Mouse (Mus musculus) kidney, postnatal 36 days (tissue): ENCODE data around the gene Homez.
A peak's percentile ranks its signal among the peaks of the same experiment; 100 is the strongest.

Experiments used
- DNase-seq, 2 experiments: peaks; one replicate each; pipeline ENCODE4 v3.0.0; 2021 to 2022; ENCODE audit warnings: mixed read lengths in 2 of 2

Gene Homez

DNA sequence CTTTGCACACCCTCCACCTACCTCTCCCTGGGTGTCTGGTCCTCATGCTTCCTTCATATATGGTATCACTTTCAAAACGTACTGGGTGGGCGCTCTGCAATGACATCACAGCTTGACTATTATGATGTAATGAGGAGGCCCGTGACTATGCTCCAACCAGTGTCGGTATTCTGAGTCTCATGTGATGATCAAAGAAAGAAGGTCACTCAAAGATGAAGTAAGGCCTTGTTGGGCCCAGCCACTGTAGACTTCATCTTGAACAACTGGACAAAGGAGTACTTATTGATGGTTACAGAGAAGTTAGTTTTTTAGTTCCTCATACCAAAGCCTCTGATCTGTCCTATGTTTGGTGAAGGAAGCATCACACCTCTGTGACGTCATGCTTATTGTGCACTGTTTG is at the start of gene Homez:
Homez (minus strand) TSS at position 101 of the 400 bp plus-strand sequence.
- DNase-seq, result no peak

GRCm38 (mm10) chr14:54920076-54920685 is 49.4 kb upstream of the Homez start:
- DNase-seq, result no peak

DNA sequence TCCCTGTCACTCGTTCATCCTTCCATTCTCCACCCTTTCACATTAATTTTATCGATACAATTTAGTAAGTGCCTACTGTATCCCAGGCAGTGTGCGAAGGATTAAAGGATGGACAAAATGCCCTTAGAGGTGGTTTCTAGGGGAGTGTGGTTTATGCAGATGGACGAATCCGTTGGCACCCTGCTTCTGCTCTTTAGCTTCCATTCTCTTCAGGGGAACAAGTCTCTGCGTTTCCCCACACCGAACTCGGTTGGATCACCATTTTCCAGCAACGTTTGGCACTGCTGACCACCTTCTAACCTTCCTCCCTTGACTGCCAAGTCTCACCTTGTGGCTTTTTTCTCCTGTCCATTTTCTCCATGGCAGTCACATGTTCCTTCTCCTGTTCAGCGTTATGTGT is 42.6 kb upstream of the Homez start:
- no peak for DNase-seq

- peak; percentile 66 to 81 for DNase-seq
Measured at GRCm38 (mm10) chr14:54912886-54913285, 42.1 kb upstream of the Homez start, which contains the start of gene Slc22a17. Gene Slc22a17, minus strand, starts transcription at chr14:54913132.

DNA sequence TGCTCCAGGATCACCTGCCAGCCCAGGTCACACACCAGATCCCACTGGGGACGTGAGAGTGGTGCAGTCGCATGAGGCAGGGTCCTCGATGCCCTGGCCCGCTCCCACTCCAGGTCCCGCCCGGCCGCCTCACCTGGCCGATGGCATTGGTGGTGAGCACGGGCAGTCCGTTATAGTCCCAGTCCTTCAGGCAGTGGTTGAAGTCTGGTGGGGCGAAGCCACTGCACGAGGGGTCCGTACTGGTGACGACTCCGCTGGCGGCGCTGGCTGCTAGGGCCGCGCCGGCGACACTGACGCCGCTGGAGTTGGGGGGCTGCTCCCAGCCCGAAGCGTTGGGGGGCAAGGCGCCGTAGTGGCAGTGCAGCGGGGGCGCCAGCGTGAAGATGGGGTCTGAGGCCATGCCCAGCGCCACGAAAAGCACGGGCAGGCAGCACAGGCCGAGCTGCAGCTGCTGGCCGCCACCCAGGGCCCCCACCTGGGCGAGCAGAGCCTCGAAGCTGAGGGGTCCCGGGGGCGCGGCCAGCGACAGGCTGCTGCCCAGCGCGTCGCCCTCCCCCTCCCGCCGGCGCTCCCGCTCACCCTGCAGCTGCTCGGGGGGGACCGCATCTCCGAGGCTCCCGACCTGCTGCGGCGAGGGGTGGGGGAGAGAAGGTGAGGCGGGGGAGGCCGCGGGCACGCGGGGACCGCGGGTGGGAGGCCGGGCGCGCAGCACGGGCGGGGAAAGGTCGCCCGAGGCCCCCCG is 41.5 kb upstream of the Homez start:
- no peak for DNase-seq

DNA sequence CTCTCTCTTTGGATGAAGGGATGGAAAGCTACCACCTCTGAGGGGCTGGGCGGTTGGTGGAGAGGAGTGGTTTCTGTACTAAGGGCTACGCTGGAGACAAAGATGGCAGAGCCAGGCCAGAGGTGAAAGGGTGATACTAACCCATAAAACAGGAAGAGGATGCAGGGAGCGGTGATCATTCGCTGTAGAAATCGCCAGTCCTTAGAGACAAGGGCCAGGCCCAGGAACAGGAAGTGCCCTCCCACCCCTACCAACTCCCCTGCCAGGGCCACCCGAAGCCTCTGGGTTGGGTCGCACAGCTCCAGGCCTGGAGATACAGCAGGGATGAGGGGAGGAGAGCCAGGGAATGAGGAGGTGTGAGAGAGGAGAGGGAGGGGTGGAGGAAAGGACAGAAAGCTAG is 37.9 kb upstream of the Homez start:
- no peak for DNase-seq

- no peak for DNase-seq
Measured at GRCm38 (mm10) chr14:54903641-54904040, 32.9 kb upstream of the Homez start.

- peak; percentile 81 to 84 for DNase-seq
Measured at GRCm38 (mm10) chr14:54900383-54900782, 29.6 kb upstream of the Homez start.

DNA sequence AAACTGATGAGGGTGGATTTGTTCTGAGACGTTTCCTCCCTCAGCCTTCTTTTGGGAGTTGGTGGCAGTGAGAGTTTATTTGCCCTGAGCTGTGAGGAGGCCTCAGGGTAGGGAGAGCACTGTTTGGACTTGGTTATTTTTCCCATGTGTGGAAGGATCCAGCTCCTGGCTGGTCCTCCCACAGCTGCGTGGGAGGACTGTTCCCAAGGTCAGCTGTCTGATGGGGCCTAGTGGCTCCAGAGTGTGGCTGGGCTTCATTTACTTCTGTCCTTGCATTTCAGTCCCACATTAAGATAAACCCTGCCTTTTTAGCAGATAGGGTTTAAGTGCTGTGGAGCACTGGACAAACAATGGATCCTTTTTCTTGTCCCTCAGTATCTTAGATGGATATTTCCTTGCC is 26.7 kb upstream of the Homez start:
- DNase-seq, result no peak

DNA sequence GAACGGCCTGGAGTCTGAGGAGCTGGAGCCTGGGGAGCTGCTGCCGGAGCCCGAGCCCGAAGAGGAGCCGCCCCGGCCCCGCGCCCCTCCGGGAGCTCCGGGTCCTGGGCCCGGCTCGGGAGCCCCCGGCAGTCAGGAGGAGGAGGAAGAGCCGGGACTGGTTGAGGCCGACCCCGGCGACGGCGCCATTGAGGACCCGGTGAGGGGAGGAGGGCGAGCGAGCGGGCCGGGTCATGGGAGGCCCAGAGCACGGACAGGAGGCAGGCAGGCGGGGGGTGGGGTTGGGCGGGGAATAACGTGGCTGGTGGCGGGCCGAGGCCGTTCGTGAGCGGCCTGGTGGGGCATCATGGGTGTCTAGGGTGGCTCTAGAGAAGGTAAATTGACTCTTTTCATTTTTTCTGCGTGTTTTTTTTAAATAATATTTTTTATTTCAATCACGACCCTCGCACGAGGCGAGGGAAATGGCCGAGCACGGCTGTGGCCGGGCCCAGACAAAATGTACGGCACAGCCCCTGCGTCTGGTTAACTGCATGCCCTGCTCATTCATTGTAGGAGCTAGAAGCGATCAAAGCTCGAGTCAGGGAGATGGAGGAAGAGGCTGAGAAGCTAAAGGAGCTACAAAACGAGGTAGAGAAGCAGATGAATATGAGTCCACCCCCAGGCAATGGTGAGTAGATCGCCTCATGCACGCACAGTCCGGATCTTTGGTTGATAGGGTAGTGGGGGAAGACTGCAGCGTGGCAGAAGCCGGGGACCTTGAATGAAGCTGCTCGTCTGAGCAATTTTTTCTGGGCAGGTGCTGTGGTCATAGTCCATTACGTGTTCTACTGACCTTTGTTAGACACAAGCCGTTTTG is 23.8 kb upstream of the Homez start:
- DNase-seq, result peak; percentile 58 to 79

- peak; percentile 96 to 99 for DNase-seq
Measured at GRCm38 (mm10) chr14:54893651-54894181, 23.0 kb upstream of the Homez start.

GRCm38 (mm10) chr14:54892200-54892599 is 21.4 kb upstream of the Homez start, which contains the start of gene Pabpn1:
Gene Pabpn1, plus strand, starts transcription at chr14:54892500.
- DNase-seq, result no peak

- DNase-seq, result no peak
Measured at GRCm38 (mm10) chr14:54885309-54885708, 14.5 kb upstream of the Homez start.

DNA sequence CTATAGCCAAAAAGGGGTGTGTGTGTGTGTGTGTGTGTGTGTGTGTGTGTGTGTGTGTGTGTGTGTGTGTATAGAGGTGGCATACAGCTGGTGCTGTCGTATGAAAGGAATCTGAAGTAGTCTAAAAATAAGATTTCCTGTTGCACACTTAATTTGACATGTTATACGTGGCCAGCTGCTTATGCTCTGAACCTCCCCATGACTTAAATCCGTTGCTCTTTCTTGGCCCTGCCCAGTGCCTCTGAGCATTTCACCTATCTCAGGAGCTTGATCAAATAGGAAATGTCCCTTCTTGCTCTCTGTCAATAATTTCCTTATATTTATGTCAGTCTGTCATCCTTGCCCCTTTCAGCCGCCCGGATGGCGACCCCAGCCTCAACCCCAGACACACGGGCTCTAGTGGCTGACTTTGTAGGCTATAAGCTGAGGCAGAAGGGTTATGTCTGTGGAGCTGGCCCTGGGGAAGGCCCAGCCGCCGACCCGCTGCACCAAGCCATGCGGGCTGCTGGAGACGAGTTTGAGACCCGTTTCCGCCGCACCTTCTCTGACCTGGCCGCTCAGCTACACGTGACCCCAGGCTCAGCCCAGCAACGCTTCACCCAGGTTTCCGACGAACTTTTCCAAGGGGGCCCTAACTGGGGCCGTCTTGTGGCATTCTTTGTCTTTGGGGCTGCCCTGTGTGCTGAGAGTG is 13.4 kb upstream of the Homez start:
- peak in 1 of 2 experiments; percentile 29 for DNase-seq

GRCm38 (mm10) chr14:54883154-54884021 is 12.6 kb upstream of the Homez start, which contains the start of the genes Bcl2l2 and Gm20521:
Gene Bcl2l2, plus strand, starts transcription at chr14:54883377.
Gene Gm20521, plus strand, starts transcription at chr14:54883441.
- peak; percentile 90 to 95 for DNase-seq

DNA sequence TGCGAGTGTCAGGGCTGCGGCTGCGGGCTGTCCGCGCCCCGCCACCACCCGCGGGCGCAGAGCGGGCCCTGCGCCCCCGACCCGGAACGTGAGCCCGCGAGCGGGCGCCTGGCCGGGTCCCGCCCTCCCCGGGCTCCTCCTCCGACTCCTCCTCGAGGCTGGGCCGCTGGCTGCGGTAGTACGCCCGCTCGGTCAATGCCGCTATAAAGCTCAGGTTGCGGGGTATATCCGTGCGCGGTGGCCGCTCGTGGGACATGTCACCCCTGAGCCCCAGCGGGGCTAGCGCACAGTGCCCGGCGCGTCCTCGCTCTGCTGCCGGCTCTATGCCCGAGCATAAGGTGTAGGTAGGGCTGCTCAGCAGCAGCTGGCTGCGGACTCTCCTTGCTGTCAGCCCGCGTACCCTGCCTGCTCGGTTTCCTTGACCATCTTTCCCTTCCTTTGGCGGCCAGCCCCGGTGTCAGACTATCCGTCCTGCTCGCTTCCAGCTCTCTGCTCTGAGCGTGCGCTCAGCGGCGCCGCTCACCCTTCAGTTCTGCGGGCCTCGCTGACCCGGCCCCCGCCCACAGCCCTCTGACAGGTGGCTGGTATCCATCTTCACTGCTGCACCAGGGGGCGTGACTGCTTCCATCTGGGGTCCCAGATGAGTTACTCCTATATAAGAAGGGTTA is 6.4 kb upstream of the Homez start, which contains the start of gene Ppp1r3e:
Ppp1r3e (minus strand) TSS at position 503 of the 668 bp plus-strand sequence.
- peak; percentile 76 to 88 for DNase-seq

GRCm38 (mm10) chr14:54876539-54877047 is 5.8 kb upstream of the Homez start:
- peak; percentile 91 to 95 for DNase-seq

DNA sequence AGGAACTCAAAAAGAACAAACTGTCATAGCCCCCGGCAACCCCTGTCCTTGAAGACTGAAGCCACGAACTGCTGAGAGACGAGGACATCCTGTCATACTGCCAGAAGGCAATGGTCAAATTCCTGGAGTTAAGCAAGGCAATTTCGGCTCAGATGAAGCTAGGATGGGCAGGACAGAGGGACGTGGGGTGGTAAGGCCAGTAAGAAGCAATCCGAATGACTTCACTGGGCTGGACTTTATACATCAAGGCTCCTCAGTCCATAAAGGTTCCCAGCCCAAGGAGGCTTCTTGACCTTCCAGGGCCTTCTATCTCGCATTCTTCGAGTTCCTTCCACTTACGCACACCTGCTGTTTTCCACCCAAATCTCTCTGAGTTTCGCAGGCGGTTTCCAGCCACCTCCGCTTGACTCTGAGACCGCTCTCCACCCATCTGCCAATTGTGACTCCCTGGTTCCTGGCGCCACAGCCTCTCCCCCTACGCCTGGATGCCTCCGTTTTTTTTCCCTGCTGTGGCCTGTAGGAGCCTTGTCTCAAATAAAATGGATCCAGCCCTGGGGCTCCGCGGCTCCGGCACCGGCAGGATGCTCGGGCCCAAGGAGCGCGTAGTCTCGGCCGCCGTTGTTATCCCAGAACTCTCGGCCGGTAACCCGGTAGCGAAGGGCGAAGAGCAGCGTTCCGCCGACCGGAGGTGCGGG is 5.2 kb upstream of the Homez start:
- DNase-seq, result peak; percentile 43 to 58

DNA sequence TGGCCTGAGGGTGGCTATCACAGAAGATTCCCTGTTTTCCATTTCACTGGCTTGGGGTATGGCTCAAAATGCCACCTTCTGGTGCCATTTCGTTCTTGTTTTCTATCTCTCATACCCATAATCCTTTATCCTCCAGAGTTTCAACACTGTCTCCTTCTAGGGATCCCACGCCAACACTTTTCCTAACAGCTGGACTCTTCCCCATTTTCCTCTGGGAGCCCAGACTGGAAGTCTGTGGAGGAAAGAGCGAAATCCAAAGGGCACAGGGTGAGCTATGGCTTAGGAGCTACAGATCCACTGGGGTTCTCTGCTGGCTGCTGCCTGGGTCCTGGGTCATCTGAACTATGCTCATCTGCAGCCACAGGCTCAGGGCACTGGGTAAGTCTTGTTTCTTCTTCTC is 3.4 kb upstream of the Homez start:
- no peak for DNase-seq

- no peak for DNase-seq
Measured at GRCm38 (mm10) chr14:54868026-54868425, 2.7 kb downstream of the Homez start.
